Mouse (Mus musculus): ENCODE data around the gene Tspan31.

GRCm38 (mm10) chr10:127091507-127092396 lies 21.7 kb upstream of the Tspan31 start:
- TF ChIP-seq CTCF (IDR thresholded peaks at IDR 0.05; ENCODE audit: control insufficient read depth, insufficient read depth, insufficient read length) = peak; percentile 50
- TF ChIP-seq MAX (IDR thresholded peaks at IDR 0.05) = peak; percentile 47
